Mouse (Mus musculus): Measurements from ENCODE around the gene Hspa2. TPM values are rescaled to one million over a fixed set of nuclear protein-coding genes. Genes with fewer than 3 reads are reported as not detected.

Hspa2 gene
- polyA plus RNA-seq, 1 experiment from 2014 or later = 14.4 TPM

DNA sequence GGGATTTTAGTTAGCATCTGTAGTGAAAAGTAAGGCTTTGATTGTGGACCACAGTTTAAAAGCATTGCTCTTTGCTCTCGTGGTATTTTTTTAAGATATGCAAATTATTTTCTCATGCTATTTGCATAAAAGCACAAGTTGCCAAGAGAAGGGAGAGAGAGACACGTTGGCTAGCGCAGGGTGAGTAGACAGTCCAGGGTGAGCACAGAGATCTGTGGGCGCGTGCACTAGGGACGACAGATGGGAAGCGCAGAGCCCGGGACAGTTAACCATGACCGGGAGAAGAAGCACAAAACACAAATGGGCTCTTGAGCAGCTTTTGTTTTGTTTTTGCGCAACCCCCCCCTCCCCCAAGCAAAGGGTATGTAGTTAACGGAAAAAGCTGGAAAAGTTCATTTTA, 15.2 kb upstream of the Hspa2 start:
- H3K4me1 ChIP-seq = no peaks in the 10 kb centered on the region; the same call in 1 of the 2 replicates
- H3K9me3 ChIP-seq = no peaks in the 10 kb centered on the region
- H3K36me3 ChIP-seq = peaks cover 49% of the 10 kb centered on the region
- no peaks in the 10 kb centered on the region for H3K27me3 ChIP-seq (ENCODE audit: insufficient read depth, poor library complexity, severe bottlenecking)
- WGBS = 89% methylated on average over 11 of the region's 11 CpGs
- H3K4me3 ChIP-seq = no peak overlapping the region
- DNase-seq (ENCODE audit: low spot score) = no peak
- H3K27ac ChIP-seq = no peak overlapping the region

DNA sequence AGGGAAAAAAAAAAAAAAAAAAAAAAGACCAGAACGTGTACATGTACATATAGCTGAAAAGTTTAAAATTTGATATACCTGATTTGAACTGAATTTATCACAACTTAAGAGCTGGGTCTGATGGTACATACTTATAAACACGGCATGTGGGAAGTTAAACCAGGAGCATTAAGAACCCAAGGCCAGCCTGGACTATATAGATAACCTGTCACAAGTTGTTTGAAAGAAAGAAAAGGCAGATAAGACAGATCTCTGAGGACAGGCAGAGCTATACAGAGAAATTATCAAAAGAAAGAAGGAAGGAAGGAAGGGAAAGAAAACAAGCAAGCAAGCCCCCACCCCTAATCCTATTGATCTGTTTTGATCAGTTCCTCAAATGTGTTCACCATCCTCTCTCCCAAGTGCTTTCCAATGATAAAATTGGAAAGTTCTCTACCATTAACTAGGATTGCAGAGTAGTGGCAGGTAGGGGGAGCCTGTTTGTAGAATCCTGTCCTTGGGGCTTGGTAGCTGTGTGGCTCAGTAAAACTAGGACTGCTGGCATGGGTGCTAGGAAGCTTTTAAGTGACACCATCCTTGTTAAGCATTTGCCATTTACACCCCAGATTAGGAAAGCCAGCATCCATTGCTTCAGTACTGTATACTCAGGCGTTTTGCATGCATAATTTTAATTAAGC, 12.2 kb upstream of the Hspa2 start:
- no peak overlapping the region for H3K4me3 ChIP-seq
- DNase-seq (ENCODE audit: low spot score) = no peak
- no peaks in the 10 kb centered on the region; the same call in 1 of the 2 replicates for H3K4me1 ChIP-seq
- peak overlapping the region; percentile 29; the same call in 1 of the 2 replicates for H3K27ac ChIP-seq
- H3K9me3 ChIP-seq = no peaks in the 10 kb centered on the region
- 70% methylated on average over 3 of the region's 3 CpGs for WGBS
- no peaks in the 10 kb centered on the region for H3K27me3 ChIP-seq (ENCODE audit: insufficient read depth, poor library complexity, severe bottlenecking)
- peaks cover 27% of the 10 kb centered on the region for H3K36me3 ChIP-seq

DNA sequence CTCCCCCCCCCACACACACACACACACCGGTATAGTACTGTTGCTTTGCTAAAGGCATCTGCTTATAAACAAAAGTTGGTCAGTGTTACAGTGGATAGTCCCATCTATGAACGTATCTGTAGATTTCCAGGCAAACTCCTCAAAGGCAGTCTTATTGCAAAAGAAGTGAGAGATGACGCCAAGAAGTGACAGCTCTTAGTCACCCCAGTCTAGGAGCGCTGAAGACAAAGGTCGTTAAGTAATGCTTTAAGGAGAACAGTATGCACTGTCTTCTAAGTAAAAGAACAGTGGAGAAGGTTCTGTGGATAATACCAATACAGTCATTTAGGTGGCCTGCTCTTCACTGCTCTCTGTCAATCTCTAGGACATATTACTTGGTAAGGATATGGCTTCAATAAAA, 11.0 kb upstream of the Hspa2 start:
- DNase-seq (ENCODE audit: low spot score) = no peak
- Histone ChIP-seq H3K9me3 (no peaks in the 10 kb centered on the region), H3K4me1 (no peaks in the 10 kb centered on the region; the same call in 1 of the 2 replicates), H3K27ac (no peak overlapping the region), H3K36me3 (peaks cover 21% of the 10 kb centered on the region), H3K27me3 (ENCODE audit: insufficient read depth, poor library complexity, severe bottlenecking) (no peaks in the 10 kb centered on the region), H3K4me3 (no peak overlapping the region)
- WGBS = 77% methylated on average over 5 of the region's 5 CpGs

DNA sequence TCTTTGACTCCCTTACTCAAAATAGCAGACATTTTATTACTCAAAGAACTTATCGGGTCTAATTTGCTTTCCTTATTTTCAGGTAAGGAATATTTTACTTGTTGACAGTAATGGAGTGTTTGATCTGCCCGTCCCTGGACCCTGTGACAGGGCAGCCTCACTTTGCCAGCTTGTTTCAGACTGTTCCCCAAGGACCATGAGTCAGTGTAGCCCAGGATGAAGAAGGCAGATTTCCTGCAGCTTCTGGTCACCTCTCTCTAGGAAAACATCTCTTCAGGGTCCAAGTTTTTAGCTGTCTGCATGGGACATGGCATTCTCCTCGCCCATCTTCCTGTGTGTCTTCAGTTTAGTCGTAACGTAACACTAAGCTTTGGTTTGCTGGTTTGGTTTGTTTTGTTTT, 6.7 kb upstream of the Hspa2 start:
- Histone ChIP-seq H3K4me3 (no peak overlapping the region), H3K27me3 (ENCODE audit: insufficient read depth, poor library complexity, severe bottlenecking) (no peaks in the 10 kb centered on the region), H3K27ac (no peak overlapping the region), H3K9me3 (no peaks in the 10 kb centered on the region), H3K36me3 (no peaks in the 10 kb centered on the region), H3K4me1 (no peaks in the 10 kb centered on the region; the same call in 1 of the 2 replicates)
- DNase-seq (ENCODE audit: low spot score) = no peak
- WGBS = 84% methylated on average over 5 of the region's 5 CpGs

DNA sequence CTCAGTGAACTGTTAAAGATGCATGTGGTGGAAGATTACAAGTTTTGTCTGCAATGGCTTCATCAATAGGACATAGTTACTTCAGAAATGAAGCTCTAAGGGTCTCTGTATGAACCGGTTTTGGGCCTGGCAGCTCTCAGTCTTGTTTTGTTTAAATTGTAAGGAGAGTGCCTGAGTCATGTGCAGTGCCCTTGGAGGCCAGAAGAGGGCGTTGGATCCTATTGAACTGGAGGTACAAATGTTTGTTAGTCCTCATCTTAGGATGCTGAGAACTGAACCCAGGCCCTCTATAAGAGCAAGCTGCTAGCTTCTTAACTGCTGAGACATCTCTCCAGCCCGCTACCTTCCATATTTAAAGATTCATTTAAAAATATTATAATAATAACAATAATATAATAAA, 2.3 kb upstream of the Hspa2 start:
- Histone ChIP-seq H3K27me3 (ENCODE audit: insufficient read depth, poor library complexity, severe bottlenecking) (peaks cover 21% of the 10 kb centered on the region), H3K9me3 (no peaks in the 10 kb centered on the region), H3K4me3 (no peak overlapping the region), H3K4me1 (peaks cover 21% of the 10 kb centered on the region), H3K27ac (no peak overlapping the region), H3K36me3 (no peaks in the 10 kb centered on the region)
- WGBS = 54% methylated on average over 3 of the region's 3 CpGs
- no peak for DNase-seq (ENCODE audit: low spot score)

DNA sequence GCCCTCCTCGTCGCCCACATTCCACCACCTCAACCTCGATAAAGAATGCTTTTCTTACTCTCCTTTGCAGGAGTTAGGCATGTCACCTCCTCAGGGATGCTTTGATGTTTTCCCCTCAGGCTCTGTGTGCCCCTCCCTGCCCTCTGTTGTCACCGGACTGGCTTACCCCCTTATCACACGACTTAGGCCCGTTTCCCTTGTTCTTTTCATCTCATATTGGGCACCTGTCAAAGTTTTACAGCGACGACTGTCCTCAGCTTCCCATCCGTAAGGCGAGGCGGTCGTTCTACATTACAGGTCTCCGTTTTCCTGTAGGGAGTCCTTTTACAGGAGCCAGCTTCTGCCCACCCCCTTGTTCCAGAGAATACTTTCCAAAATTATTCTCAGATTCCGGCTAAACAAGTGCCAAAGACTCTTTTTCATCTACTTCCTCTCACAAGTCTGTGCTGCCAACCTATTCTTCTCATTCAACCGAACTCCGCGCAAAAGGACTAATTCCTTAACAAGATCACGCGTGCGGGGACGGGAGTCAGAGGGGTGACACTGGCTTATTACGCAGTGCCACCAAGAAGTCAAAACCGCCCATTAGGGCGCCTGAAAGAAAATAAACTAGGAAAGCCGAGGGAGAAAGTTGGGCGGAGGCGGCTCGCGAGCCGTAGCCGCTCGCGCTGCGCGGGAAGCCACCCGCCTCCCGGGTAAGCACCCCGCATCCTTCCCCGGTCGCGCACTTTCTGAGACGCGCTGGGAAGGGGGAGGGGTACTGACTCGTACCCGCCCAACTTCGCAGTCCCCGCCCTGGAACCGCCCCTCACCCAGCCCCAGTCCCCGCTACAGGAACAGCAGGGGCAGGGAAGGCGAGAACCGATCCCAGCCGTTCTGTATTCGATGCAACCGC, 738 bp upstream of the Hspa2 start:
- Histone ChIP-seq H3K36me3 (no peaks in the 10 kb centered on the region), H3K9me3 (no peaks in the 10 kb centered on the region), H3K27ac (peak overlapping the region; percentile 90), H3K4me1 (peaks cover 21% of the 10 kb centered on the region), H3K4me3 (peak overlapping the region; percentile 67), H3K27me3 (ENCODE audit: insufficient read depth, poor library complexity, severe bottlenecking) (peaks cover 34% of the 10 kb centered on the region)
- under 1% methylated on average over 54 of the region's 54 CpGs for WGBS
- DNase-seq (ENCODE audit: low spot score) = no peak

DNA sequence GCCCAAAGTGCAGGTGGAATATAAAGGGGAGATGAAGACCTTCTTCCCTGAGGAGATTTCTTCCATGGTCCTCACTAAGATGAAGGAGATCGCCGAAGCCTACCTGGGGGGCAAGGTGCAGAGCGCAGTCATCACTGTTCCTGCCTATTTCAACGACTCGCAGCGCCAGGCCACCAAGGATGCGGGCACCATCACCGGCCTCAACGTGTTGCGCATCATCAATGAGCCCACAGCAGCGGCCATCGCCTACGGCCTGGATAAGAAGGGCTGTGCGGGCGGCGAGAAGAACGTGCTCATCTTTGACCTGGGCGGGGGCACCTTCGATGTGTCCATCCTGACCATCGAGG, 833 bp downstream of the Hspa2 start:
- Histone ChIP-seq H3K4me3 (peak overlapping the region; percentile 67), H3K27me3 (ENCODE audit: insufficient read depth, poor library complexity, severe bottlenecking) (peaks cover 34% of the 10 kb centered on the region), H3K9me3 (no peaks in the 10 kb centered on the region), H3K36me3 (no peaks in the 10 kb centered on the region), H3K27ac (peak overlapping the region; percentile 90; the same call in 1 of the 2 replicates), H3K4me1 (peaks cover 21% of the 10 kb centered on the region)
- no peak for DNase-seq (ENCODE audit: low spot score)
- WGBS = 6% methylated on average over 20 of the region's 20 CpGs

DNA sequence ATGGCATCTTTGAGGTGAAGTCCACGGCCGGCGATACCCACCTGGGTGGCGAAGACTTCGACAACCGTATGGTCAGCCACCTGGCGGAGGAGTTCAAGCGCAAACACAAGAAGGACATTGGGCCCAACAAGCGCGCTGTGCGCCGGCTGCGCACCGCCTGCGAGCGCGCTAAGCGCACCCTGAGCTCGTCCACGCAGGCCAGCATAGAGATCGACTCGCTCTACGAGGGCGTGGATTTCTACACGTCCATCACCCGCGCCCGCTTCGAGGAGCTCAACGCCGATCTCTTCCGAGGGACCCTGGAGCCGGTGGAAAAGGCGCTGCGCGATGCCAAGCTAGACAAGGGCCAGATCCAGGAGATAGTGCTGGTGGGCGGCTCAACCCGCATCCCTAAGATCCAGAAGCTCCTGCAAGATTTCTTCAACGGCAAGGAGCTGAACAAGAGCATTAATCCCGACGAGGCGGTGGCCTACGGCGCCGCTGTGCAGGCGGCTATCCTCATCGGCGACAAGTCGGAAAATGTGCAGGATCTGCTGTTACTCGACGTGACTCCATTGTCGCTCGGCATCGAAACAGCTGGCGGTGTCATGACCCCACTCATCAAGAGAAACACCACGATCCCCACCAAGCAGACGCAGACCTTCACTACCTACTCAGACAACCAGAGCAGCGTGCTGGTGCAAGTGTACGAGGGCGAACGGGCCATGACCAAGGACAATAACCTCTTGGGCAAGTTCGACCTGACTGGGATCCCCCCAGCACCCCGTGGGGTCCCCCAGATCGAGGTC, 1.4 kb downstream of the Hspa2 start:
- Histone ChIP-seq H3K27me3 (ENCODE audit: insufficient read depth, poor library complexity, severe bottlenecking) (peaks cover 34% of the 10 kb centered on the region), H3K4me1 (peaks cover 21% of the 10 kb centered on the region), H3K27ac (0 out of 2 replicates have a peak overlapping the region, but pooled peaks have one; percentile 90), H3K36me3 (no peaks in the 10 kb centered on the region), H3K4me3 (peak overlapping the region; percentile 67), H3K9me3 (no peaks in the 10 kb centered on the region)
- 3% methylated on average over 64 of the region's 64 CpGs for WGBS
- DNase-seq (ENCODE audit: low spot score) = peak; percentile 78

DNA sequence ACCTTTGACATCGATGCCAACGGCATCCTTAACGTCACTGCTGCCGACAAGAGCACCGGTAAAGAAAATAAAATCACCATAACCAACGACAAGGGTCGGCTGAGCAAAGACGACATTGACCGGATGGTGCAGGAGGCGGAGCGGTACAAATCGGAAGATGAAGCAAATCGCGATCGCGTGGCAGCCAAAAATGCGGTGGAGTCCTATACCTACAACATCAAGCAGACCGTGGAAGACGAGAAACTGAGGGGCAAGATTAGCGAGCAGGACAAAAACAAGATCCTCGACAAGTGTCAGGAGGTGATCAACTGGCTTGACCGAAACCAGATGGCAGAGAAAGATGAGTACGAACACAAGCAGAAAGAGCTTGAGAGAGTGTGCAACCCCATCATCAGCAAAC, 2.0 kb downstream of the Hspa2 start:
- Histone ChIP-seq H3K36me3 (no peaks in the 10 kb centered on the region), H3K27me3 (ENCODE audit: insufficient read depth, poor library complexity, severe bottlenecking) (peaks cover 34% of the 10 kb centered on the region)

DNA sequence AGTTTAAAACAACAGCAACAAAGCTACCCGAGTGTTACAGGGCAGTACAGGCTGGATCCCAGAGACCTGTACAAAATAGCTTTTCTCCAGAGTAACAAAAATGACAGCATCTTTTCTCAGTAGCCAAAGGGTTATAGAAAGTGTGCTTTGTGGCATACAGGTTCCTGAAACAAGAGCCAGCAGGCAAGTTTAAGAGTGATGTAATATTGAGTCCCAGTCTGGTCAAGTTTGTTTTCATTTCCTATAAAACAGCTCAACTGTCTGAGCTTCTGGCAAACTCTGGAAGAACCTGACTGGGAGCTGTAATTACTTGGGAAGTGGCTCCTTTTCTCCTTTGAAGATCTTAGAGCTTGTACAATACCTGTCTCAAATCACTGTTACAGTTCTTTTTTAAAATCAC, 3.2 kb downstream of the Hspa2 start:
- Histone ChIP-seq H3K9me3 (no peaks in the 10 kb centered on the region), H3K36me3 (no peaks in the 10 kb centered on the region), H3K4me1 (peaks cover 21% of the 10 kb centered on the region), H3K4me3 (no peak overlapping the region), H3K27me3 (ENCODE audit: insufficient read depth, poor library complexity, severe bottlenecking) (peaks cover 34% of the 10 kb centered on the region), H3K27ac (no peak overlapping the region)
- DNase-seq (ENCODE audit: low spot score) = no peak
- 57% methylated on average over 1 of the region's 1 CpGs for WGBS

More for the DNA sequence above, 2.0 kb downstream of the Hspa2 start:
- H3K27ac ChIP-seq = 0 out of 2 replicates have a peak overlapping the region, but pooled peaks have one; percentile 90
- no peak for DNase-seq (ENCODE audit: low spot score)
- no peaks in the 10 kb centered on the region for H3K9me3 ChIP-seq
- 4% methylated on average over 23 of the region's 23 CpGs for WGBS
- peaks cover 21% of the 10 kb centered on the region for H3K4me1 ChIP-seq
- peak overlapping the region; percentile 67 for H3K4me3 ChIP-seq

DNA sequence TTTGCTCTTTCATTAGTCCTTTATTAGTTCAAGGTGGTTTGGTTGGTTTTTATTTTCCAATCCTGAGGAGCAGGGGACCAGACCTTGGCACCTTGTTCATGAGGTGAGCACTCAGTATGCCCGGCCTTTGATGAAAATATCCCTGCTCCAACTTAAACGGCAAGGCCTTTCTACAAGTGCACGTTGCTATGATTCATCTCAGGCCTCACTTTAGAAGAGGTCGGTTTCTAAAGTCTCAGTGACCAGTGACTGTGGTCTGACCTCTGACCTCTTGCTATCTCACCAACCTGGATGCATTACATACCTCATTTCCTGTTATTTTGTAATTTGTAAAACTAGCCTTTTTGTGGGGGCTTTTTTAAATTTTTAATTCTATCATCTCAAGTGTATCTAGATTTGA, 5.2 kb downstream of the Hspa2 start:
- H3K27ac ChIP-seq = no peak overlapping the region
- no peak for DNase-seq (ENCODE audit: low spot score)
- no peak overlapping the region for H3K4me3 ChIP-seq
- no peaks in the 10 kb centered on the region for H3K36me3 ChIP-seq
- 61% methylated on average over 4 of the region's 4 CpGs for WGBS
- H3K4me1 ChIP-seq = peaks cover 19% of the 10 kb centered on the region
- peaks cover 34% of the 10 kb centered on the region for H3K27me3 ChIP-seq (ENCODE audit: insufficient read depth, poor library complexity, severe bottlenecking)
- H3K9me3 ChIP-seq = no peaks in the 10 kb centered on the region

DNA sequence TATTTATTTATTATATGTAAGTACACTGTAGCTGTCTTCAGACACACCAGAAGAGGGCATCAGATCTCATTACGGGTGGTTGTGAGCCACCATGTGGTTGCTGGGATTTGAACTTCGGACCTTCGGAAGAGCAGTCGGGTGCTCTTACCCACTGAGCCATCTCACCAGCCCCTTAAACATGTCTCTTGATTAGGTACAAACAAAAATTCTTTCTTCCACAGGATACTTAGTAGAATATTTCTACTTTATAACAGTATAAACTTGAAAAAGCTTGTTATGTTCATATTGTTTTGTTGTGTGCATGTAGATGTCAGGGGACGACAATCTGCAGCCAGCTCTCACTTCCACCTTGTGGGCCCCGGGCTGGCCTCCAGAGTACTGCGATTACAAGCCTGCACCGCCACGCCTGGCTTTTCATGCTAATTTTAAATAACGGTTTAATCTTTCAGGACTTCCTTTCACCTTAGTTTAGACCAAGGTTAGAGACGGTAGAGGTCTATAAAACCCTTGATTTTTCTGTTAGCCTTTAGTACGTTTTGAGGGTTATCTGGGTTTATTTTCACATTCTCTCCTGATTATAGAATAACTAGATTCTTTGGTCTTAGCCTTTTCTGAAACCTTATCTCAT, 11.5 kb downstream of the Hspa2 start:
- no peaks in the 10 kb centered on the region for H3K36me3 ChIP-seq
- H3K27ac ChIP-seq = no peak overlapping the region
- H3K4me1 ChIP-seq = peaks cover 8% of the 10 kb centered on the region
- no peaks in the 10 kb centered on the region; the same call in 1 of the 2 replicates for H3K9me3 ChIP-seq
- no peak for DNase-seq (ENCODE audit: low spot score)
- H3K4me3 ChIP-seq = no peak overlapping the region
- 0 out of 2 replicates have a peak, but pooled peaks cover 5% of the 10 kb centered on the region for H3K27me3 ChIP-seq (ENCODE audit: insufficient read depth, poor library complexity, severe bottlenecking)
- 80% methylated on average over 12 of the region's 12 CpGs for WGBS

Measured in heart, embryonic 10.5 days (tissue).